ENCODE assay signal across 12 mouse cellular contexts in the genomic region with DNA sequence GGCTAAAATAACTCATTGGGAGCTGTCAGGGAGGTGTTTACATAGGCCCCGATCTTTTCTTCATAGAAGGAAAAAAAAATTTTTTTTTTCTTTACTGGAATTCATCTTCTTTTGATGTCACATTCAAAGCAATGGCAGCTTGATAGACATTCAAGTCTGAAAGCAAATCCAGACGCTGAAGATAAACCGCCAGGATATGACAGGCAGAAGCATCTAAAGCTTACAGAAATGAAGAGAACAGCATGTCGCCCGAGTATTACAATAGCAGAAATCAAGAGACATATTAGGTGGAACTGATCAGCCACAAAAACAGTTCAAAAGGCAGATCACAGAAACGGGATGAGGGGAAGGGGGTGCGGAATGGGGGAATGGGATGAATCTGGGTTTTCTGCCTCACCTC.
DNase-seq lines count a peak whose midpoint lies in the region; ATAC-seq lines count a peak whose summit lies in the region.
"Had no signal": no experiment of that assay in that cellular context is flagged by ENCODE, and none has a peak within 500 bp of the region (broad histone marks: within the 10 kb centered on the region; RNA-seq: fewer than 3 reads in every experiment).

No protein-coding gene starts in this region.

- intact Hi-C loops in heart, postnatal 14 days (cut with DNase I): loop anchor here (5.0 kb wide), 2 partner anchors 70 to 100 kb away; no protein-coding TSS in a partner anchor

- no peak overlapping the region; the same call in 1 of the 2 replicates for H3K9ac ChIP-seq in heart, embryonic 14.5 days (ENCODE audit: low read length)
- H3K9ac ChIP-seq in lung, embryonic 16.5 days (ENCODE audit: low read length): 0 out of 2 replicates have a peak overlapping the region, but pooled peaks have one; percentile 27
- no peak overlapping the region for H3K9ac ChIP-seq in intestine, embryonic 15.5 days
- H3K9ac ChIP-seq in stomach, embryonic 16.5 days (ENCODE audit: low read length): peak overlapping the region; percentile 28; the same call in 1 of the 2 replicates
- H3K9ac ChIP-seq: embryonic facial prominence, embryonic 13.5 days; liver, embryonic 15.5 days had no signal

- H3K4me2 ChIP-seq in heart, embryonic 14.5 days (ENCODE audit: low read length): peak overlapping the region; percentile 83; the same call in 1 of the 2 replicates
- peak overlapping the region; percentile 64; the same call in 1 of the 2 replicates for H3K4me2 ChIP-seq in lung, embryonic 16.5 days (ENCODE audit: low read depth, low read length)
- H3K4me2 ChIP-seq in intestine, embryonic 15.5 days (replicated peaks): peak overlapping the region; percentile 29; the same call in 1 of the 2 replicates
- peak overlapping the region; percentile 73; the same call in 1 of the 2 replicates for H3K4me2 ChIP-seq in stomach, embryonic 16.5 days (ENCODE audit: low read depth, low read length)
- H3K4me2 ChIP-seq: embryonic facial prominence, embryonic 13.5 days; liver, embryonic 15.5 days had no signal

- H3K27ac ChIP-seq in heart, embryonic 14.5 days (replicated peaks in 1 of 2; ENCODE audit: control insufficient read depth in 1 of 2, insufficient read depth in 1 of 2, low read depth in 2 of 2, low read length in 2 of 2): peak overlapping the region; percentile 98 to 99
- H3K27ac ChIP-seq in lung, embryonic 16.5 days (ENCODE audit: low read length): peak overlapping the region; percentile 80
- H3K27ac ChIP-seq in intestine, embryonic 15.5 days: peak overlapping the region; percentile 55; the same call in 1 of the 2 replicates
- H3K27ac ChIP-seq in stomach, embryonic 16.5 days (ENCODE audit: low read length): peak overlapping the region; percentile 92
- H3K27ac ChIP-seq: embryonic facial prominence, embryonic 13.5 days had no signal

- no peak overlapping the region for H3K4me3 ChIP-seq in heart, embryonic 14.5 days (ENCODE audit: control insufficient read depth in 1 of 2, insufficient read depth in 1 of 2, low read depth in 1 of 2, low read length in 2 of 2)
- no peak overlapping the region for H3K4me3 ChIP-seq in lung, embryonic 16.5 days (ENCODE audit: low read length)
- no peak overlapping the region for H3K4me3 ChIP-seq in intestine, embryonic 15.5 days (replicated peaks)
- H3K4me3 ChIP-seq in stomach, embryonic 16.5 days (replicated peaks; ENCODE audit: low read length): no peak overlapping the region
- H3K4me3 ChIP-seq: embryonic facial prominence, embryonic 13.5 days; liver, embryonic 15.5 days had no signal

- DNase-seq in heart, postnatal 14 days: no peak
- no peak for DNase-seq in lung, postnatal 36 days
- DNase-seq: cerebellum, adult 9-11 months; kidney, adult 2 months; right cerebral cortex, postnatal 14 days had no signal

- ATAC-seq in heart, embryonic 14.5 days (ENCODE audit: insufficient number of reproducible peaks, insufficient read depth, low FRiP score, low read depth): no peak
- no peak for ATAC-seq in lung, embryonic 16.5 days (ENCODE audit: low read depth)
- no peak for ATAC-seq in intestine, embryonic 15.5 days
- no peak for ATAC-seq in stomach, embryonic 16.5 days (ENCODE audit: insufficient read depth, low FRiP score)
- no peak for ATAC-seq in activated CD4-positive, CD25-positive, alpha-beta regulatory T cell, adult 4 months

- H3K9me3 ChIP-seq in heart, embryonic 14.5 days (ENCODE audit: control insufficient read depth, low read length): no peaks in the 10 kb centered on the region
- no peaks in the 10 kb centered on the region for H3K9me3 ChIP-seq in lung, embryonic 16.5 days (ENCODE audit: control insufficient read depth, low read length)
- H3K9me3 ChIP-seq in intestine, embryonic 15.5 days: no peaks in the 10 kb centered on the region
- no peaks in the 10 kb centered on the region for H3K9me3 ChIP-seq in stomach, embryonic 16.5 days (replicated peaks; ENCODE audit: control insufficient read depth, low read length)
- H3K9me3 ChIP-seq: embryonic facial prominence, embryonic 13.5 days; liver, embryonic 15.5 days had no signal

- peaks cover 38 to 70% of the 10 kb centered on the region in 2 experiments for H3K4me1 ChIP-seq in heart, embryonic 14.5 days (ENCODE audit: control insufficient read depth in 2 of 2, insufficient read depth in 2 of 2, low read length in 2 of 2)
- H3K4me1 ChIP-seq in lung, embryonic 16.5 days (replicated peaks; ENCODE audit: control insufficient read depth, insufficient read depth, low read length): peaks cover 52% of the 10 kb centered on the region
- peaks cover 37% of the 10 kb centered on the region for H3K4me1 ChIP-seq in intestine, embryonic 15.5 days (replicated peaks)
- H3K4me1 ChIP-seq in stomach, embryonic 16.5 days (ENCODE audit: control insufficient read depth, insufficient read depth, low read length): peaks cover 51% of the 10 kb centered on the region

- 45% methylated on average over 7 of the region's 7 CpGs for WGBS in heart, embryonic 14.5 days
- WGBS in lung, embryonic 16.5 days: 28% methylated on average over 7 of the region's 7 CpGs
- WGBS in intestine, embryonic 15.5 days: 39% methylated on average over 7 of the region's 7 CpGs
- WGBS in stomach, embryonic 16.5 days: 36% methylated on average over 7 of the region's 7 CpGs

- no peaks in the 10 kb centered on the region for H3K27me3 ChIP-seq in heart, embryonic 14.5 days (ENCODE audit: control insufficient read depth, insufficient read depth, low read length)
- H3K27me3 ChIP-seq in lung, embryonic 16.5 days (ENCODE audit: control insufficient read depth, insufficient read depth, low read depth, low read length): no peaks in the 10 kb centered on the region
- H3K27me3 ChIP-seq in intestine, embryonic 15.5 days (replicated peaks): no peaks in the 10 kb centered on the region
- H3K27me3 ChIP-seq in stomach, embryonic 16.5 days (ENCODE audit: control insufficient read depth, insufficient read depth, low read length): no peaks in the 10 kb centered on the region
- H3K27me3 ChIP-seq: liver, embryonic 15.5 days had no signal

- H3K36me3 ChIP-seq in heart, embryonic 14.5 days (ENCODE audit: control insufficient read depth, insufficient read depth, low read length): no peaks in the 10 kb centered on the region
- H3K36me3 ChIP-seq in lung, embryonic 16.5 days (ENCODE audit: control insufficient read depth, insufficient read depth, low read length): no peaks in the 10 kb centered on the region
- H3K36me3 ChIP-seq in intestine, embryonic 15.5 days: no peaks in the 10 kb centered on the region
- H3K36me3 ChIP-seq in stomach, embryonic 16.5 days (ENCODE audit: control insufficient read depth, insufficient read depth, low read length): no peaks in the 10 kb centered on the region
- H3K36me3 ChIP-seq: embryonic facial prominence, embryonic 13.5 days; liver, embryonic 15.5 days had no signal

Comparison
In these comparisons a context has a peak if more than half of its experiments do, and no peak if none do; other contexts are left out.
1. H3K4me2 ChIP-seq: peak in every context shown above with its lines; median percentile 83 in heart, embryonic 14.5 days; 73 in stomach, embryonic 16.5 days; 64 in lung, embryonic 16.5 days; 29 in intestine, embryonic 15.5 days.
2. H3K9ac ChIP-seq: peak in lung, embryonic 16.5 days (single experiment) and stomach, embryonic 16.5 days (single experiment); none in heart, embryonic 14.5 days (single experiment) and intestine, embryonic 15.5 days (single experiment).
3. Peak in every context shown above with its lines, with median percentiles within 50 percentile points of each other: H3K27ac ChIP-seq.